Mouse (Mus musculus): Measurements from ENCODE around the gene Ccdc106. TPM values are rescaled to one million over a fixed set of nuclear protein-coding genes. Genes with fewer than 3 reads are reported as not detected.
"Not testable (repeated sequence)": the region's sequence is repeated elsewhere in the genome, so short reads cannot be mapped to it uniquely, and the experiment has no call there.

Gene Ccdc106
- total RNA-seq, 2 experiments from 2014 or later: 59.9 to 60.2 TPM

DNA sequence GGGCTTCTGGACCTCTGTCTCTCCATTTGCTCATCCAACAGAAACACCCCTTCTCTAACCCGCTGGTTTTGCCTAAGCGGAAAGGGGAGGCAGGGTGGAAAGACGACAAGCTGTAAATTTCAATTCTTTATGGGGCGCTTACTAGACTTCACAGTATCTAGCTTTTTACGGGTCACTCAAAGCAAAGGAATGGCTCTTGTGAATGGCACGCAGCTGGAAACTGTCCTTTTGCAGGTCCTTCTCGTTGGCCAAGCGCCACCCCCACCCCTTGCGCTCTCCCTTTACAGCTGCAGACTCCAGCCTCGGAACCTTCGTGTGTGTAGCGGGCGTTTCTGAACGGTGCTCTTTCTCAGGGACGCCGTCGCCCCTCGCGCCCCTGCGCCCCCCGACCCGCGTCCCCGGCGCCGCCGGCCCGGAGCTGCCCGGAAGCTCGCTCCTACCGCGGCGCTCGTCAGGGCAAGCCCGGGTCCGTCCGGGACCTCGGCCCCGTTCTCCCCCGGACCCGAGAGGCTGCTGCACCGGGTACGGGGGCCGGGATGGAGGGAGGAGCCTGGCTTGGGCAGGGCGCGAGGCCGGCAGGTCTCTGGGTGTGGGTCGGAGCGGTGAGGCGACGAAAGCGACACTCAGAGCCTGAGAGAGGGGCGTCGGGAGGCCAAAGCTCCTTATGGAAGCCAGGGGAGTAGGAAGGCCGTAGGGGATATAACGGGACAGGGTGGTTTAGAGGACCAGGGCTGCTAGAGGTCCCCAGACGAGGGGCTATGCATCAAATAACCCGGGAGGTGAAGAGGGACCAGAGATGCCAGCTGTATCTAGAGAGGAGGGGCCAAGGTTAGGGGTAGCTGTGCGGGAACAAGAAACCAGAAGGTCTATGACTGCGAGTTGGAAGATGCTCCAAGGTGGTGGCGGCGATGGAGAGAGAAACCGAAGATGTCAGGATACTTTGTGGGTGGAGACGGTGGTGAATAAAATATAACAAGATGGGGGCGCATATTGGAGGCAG, 31.1 kb downstream of the Ccdc106 start, which contains the start of gene Zfp580:
Gene Zfp580 (plus strand): TSS at position 346 of the 1,000 bp plus-strand sequence.
- DNase-seq (ENCODE audit: low spot score in 2 of 2): peak; percentile 84 to 87

DNA sequence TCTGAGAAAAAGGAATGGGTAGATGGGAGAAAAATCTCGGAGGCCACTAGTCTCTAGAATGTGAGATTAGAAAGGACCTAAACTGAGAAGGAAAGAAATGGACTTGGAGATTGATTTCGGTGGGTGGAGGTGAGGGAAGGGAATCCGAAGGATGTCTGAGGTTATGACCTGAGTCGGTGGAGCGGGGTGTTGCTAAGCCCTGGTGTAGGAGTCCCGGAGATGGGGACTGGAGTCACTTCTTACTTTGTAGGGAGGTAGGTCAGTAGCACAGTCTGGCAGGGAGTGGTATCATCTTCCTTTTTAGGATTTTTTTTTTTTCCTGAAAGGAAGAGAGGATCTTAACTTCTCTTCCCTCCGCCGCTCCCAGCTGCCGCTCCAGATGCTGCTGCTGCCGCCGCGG, 32.1 kb downstream of the Ccdc106 start:
- DNase-seq (ENCODE audit: low spot score in 2 of 2): no peak

DNA sequence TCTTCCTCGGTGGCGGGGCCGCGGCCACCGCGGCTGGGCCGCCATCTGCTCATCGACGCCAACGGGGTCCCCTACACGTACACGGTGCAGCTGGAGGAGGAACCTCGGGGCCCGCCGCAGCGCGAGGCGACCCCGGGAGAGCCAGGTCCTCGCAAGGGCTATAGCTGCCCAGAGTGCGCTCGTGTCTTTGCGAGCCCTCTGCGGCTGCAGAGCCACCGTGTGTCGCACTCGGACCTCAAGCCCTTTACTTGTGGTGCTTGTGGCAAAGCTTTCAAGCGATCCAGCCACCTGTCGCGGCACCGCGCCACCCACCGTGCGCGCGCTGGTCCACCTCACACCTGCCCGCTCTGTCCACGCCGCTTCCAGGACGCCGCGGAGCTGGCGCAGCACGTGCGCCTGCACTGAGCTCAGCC, 32.6 kb downstream of the Ccdc106 start:
- DNase-seq (ENCODE audit: low spot score in 2 of 2): no peak

DNA sequence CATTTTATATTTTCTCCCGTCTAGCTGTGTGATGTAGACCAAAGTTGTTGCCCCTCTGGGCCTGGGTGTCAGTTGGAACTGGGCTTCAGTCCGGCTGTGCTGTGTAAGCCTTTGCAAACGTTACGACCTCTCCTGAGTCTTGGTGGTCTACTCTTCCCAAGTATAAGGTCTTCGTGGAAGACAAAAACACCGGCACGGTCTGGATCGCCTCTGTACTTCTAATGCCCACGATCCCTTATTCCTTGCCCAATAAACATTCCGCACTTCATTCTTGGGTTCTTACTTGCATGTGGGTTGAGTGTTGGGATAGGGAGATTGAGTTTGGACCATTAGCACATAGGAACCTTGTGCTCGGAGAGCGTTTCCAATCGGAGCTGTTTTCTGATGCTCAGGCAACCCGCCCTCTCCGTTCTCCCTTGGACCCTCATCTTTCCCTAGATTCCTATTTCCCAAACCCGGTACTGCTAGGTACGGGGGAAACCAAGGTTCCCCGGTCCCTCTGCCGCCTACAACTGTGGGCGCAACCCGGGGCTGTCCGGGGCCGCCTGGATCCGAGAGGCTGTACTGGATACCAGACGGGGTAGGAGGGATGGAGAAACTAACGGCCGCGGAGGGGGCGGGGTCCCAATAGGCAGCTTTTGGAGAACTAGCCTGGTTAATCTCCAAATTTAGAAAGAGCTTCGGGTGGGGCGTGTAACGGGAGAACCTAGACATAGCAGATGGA, 33.3 kb downstream of the Ccdc106 start:
- peak; percentile 63 to 67 for DNase-seq (ENCODE audit: low spot score in 2 of 2)

DNA sequence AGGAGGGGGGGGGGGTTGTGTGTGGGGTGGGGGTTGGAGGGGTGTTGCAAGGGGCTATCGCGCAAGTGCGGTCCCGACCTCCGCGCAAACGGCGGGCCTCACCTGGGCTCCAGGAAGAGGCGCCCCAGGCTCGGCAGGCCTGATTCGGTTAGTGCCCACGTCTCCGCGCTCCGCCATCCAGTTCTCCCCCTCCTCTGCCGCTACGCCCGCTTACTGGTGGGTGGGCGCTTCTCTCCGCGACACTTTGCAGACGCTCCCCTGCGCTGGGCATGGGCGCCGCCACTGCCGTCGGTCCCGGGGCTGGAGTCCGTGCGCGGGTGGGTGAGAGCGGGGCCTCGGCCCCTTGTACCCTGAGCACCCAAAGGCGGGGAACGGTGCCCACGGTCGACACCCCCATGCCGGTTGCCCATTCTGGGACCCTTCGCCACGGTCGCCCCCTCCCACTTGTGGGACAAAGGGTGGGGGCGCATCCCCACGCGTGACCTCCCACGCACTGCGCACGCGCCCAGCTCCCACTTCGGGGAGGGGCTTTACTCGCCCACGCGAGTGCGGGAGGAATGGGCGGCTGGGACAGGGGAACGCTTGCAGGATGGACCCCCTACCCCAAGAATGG, 36.4 kb downstream of the Ccdc106 start:
- DNase-seq (ENCODE audit: low spot score in 2 of 2): peak; percentile 75 to 80

DNA sequence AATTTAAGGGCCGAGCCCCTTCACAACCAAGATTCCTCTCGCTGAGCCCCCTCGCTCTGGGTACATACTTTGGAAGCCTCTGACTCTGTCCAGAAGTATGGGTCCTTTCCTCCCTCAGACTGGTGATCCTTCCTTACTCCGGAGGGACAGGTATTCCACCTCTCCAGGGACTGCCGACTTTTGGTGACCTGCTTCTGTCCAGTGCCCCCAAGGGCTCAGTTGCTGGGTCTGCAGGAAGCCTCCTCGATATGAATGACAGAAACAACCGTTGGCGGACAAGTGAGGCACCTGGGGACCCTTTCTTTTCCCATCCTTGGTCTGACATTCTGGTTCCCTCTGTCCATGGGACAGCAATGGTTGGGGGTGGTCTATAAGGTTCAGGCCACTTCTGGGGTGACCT, 37.0 kb downstream of the Ccdc106 start:
- DNase-seq (ENCODE audit: low spot score in 2 of 2): no peak

DNA sequence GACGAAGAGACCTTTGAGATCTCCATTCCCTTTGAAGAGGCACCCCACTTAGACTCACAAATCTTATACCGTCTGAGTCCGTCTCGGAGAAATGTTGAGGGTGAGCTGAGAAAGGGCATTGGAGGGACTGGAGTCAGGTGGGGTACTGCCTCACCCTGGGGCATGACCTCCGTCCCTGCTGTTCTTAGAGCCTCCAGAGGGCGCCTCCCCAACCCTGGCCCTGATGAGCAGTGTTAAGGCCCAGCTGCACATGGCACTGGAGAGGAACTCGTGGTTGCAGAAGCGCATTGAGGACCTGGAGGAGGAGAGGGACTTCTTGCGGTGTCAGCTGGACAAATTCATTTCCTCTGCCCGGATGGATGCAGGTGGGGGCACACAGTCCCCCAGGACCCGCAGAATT, 37.5 kb downstream of the Ccdc106 start:
- peak in 1 of 2 experiments; percentile 39 for DNase-seq (ENCODE audit: low spot score in 2 of 2)

DNA sequence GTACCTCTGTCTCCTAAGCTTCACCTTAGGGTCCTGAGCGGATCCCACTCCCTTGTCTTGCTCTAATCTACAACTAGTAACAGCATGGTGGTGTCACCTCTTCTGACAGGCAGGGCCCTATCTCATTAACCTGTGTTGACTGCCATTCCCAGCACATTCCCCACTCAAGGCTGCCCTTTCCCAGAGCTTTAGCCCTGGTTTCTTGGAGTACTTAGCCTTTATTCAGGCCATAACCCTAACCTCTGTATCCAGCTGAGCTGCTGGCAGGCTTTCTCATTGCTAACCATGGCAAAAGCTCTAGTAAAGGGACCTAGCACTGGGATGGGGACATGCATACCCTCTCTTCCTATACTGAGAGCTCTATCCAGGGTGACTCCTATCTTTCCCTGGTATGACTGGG, 38.3 kb downstream of the Ccdc106 start:
- DNase-seq (ENCODE audit: low spot score in 2 of 2): no peak

GRCm38 (mm10) chr7:5059421-5059820, 39.1 kb downstream of the Ccdc106 start:
- DNase-seq (ENCODE audit: low spot score in 2 of 2): no peak

- peak; percentile 75 to 82 for DNase-seq (ENCODE audit: low spot score in 2 of 2)
Measured at GRCm38 (mm10) chr7:5060239-5060731, 39.9 kb downstream of the Ccdc106 start.

DNA sequence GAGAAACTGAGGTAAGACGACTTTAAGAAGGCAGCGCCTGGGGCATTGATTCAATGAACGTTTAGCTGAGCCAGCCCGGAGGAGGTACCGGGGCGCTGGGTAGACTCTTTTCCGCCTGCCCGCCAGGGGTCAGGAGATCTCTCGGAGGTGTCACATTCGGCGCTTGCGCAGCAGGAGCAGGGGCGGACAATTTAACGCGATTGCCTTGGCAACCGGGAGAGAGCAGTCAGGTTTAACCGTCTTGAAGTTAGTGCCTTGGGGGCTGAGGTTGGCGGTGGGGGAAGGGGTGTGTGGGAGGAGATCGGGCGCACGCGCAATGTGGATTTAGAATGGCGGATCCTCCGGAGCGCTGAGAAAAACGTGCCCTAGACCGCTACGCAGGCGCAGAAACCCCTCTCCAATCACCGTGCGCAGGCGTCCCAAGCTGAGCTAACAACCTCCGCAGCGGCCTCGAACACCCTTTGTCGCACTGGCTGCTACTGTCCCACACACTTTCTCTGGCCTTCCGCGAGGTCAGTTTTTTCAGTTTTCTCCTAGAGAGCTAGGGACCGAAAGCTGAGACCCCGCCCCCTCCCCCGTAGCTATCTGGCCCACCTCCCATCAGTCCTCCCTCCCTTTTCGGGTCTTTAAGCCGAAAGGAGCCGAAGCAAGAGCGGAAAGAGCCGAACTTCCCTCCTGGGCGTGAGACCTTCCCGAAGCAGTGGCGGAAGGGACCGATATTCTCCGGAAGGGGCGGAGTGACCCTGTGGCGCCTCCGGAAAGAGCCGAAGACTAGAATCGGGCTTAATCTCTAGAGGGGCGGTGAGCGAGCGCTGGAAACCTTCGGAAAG, 40.8 kb downstream of the Ccdc106 start:
- peak; percentile 100 for DNase-seq (ENCODE audit: low spot score in 2 of 2)

DNA sequence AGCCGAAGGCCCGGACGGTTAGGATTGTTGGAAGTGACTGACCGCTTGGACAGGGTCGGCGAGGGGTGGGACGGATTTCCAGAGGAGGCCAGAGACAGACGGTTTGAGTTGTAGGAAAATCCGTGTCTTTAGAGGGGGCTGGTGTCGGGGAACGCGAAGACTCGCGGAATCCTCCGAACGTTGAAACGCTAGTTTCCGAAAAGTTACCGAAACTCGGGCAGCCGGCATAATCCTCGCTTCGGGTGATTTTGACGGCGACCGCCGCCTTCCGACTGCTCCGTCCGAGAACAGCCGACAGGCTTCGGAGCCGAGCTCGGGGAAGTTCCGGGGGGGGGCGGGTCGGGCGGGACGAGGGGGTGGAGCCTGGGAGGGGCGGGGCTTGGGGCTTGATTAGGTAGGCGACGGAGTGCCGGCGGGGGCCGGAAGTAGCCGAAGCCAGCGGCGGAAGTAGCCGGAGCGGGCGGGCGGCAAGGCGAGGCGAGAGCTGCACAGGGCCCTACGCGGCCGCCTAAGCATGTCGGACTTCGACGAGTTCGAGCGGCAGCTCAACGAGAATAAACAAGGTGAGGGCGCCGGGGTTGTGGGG, 41.5 kb downstream of the Ccdc106 start, which contains the start of gene U2af2:
Gene U2af2 (plus strand): TSS at position 370 of the 586 bp plus-strand sequence.
- DNase-seq (ENCODE audit: low spot score in 2 of 2): peak; percentile 95 to 98

DNA sequence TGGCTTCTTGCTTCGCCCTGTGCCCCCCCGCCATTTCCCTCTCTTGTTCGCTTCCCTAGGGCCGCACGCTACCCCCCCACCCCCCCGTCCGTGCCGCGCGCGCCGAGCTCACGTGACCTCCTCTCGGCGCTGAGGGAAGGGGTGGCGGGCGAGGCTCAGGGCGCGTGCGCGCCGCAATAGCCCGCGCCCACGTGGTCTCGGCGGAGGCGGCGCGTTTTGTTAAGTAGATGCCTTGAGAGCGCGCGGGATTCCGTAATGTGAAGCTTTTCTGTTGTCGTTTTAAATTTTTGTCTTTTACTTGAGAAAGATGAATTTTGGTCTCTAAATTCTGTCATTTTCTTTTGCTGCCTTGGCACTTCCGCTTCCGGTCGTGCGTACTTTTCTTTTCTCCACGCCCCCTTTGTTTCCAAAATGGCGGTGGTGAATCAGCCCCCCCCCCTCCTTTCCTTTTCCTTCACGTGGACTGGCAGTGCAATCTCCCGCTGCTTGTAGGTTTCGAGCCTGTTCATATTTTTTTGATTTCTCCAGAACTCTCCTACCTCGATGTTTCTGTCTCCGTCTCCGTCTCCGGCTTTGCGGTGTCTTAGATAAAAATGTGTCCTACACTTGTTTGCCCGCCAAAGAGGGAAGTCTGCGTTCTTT, 42.1 kb downstream of the Ccdc106 start:
- DNase-seq (ENCODE audit: low spot score in 2 of 2): no peak

GRCm38 (mm10) chr7:5064886-5065285, 44.5 kb downstream of the Ccdc106 start:
- no peak for DNase-seq (ENCODE audit: low spot score in 2 of 2)

- no peak for DNase-seq (ENCODE audit: low spot score in 2 of 2)
Measured at GRCm38 (mm10) chr7:5073586-5073985, 53.2 kb downstream of the Ccdc106 start.

DNA sequence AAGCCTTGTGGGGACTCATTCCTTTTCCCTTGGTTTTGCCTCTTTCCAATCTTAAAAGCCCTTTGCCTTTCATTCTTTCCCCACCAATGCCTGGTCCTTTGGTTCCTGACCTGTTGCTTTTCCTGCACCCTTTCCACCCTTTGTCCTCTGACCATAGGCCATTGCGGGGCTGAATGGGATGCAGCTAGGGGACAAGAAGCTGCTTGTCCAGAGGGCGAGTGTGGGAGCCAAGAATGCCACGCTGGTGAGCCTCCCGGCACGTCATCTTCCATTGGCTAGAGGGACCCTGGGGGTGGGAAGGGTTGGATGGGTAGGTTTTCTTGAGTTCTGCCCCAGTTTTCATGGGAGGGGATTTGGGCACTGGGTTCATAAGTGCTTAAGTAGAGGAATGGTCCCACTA, 54.6 kb downstream of the Ccdc106 start:
- no peak for DNase-seq (ENCODE audit: low spot score in 2 of 2)

- no peak for DNase-seq (ENCODE audit: low spot score in 2 of 2)
Measured at GRCm38 (mm10) chr7:5076931-5077330, 56.6 kb downstream of the Ccdc106 start.

- not testable (repeated sequence) for DNase-seq (ENCODE audit: low spot score in 2 of 2)
Measured at GRCm38 (mm10) chr7:5079365-5080009, 59.1 kb downstream of the Ccdc106 start.
